26 mouse cellular contexts compared by ENCODE assay signal in genomic region chr2:18967451-18968063, GRCm38 (mm10). TPM values are rescaled to one million over a fixed set of nuclear protein-coding genes. Genes with fewer than 3 reads are reported as not detected.
A peak's percentile ranks its signal among the peaks of the same experiment; 100 is the strongest.
DNase-seq lines count a peak whose midpoint lies in the region; ATAC-seq and TF ChIP-seq lines count a peak whose summit lies in the region.
"Had no signal": no experiment of that assay in that cellular context is flagged by ENCODE, and none has a peak within 500 bp of the region (broad histone marks: within the 10 kb centered on the region; RNA-seq: fewer than 3 reads in every experiment).

No protein-coding gene starts in this region.

- no peak overlapping the region for H3K4me3 ChIP-seq in intestine, embryonic 14.5 days (ENCODE audit: low read depth, low read length)
- no peak overlapping the region for H3K4me3 ChIP-seq in intestine, postnatal 0 days (ENCODE audit: low read depth, low read length)
- H3K4me3 ChIP-seq in forebrain, embryonic 10.5 days = no peak overlapping the region
- H3K4me3 ChIP-seq: embryonic facial prominence, embryonic 10.5 days; embryonic facial prominence, embryonic 15.5 days; forebrain, embryonic 13.5 days; layer of hippocampus, adult 2 months; megakaryocyte, embryonic 14.5 days; midbrain, embryonic 13.5 days had no signal

- no peak for TF ChIP-seq CTCF in intestine, postnatal 0 days (IDR thresholded peaks at IDR 0.05; ENCODE audit: low read depth)

- intact Hi-C loops in heart, postnatal 14 days (cut with DNase I) = no loop called here

- H3K27me3 ChIP-seq in intestine, embryonic 14.5 days (replicated peaks; ENCODE audit: control insufficient read depth, insufficient read depth, low read length) = no peaks in the 10 kb centered on the region
- no peaks in the 10 kb centered on the region for H3K27me3 ChIP-seq in intestine, postnatal 0 days (replicated peaks; ENCODE audit: control insufficient read depth, insufficient read depth, low read length)
- no peaks in the 10 kb centered on the region for H3K27me3 ChIP-seq in forebrain, embryonic 10.5 days (ENCODE audit: poor library complexity, severe bottlenecking)
- H3K27me3 ChIP-seq: embryonic facial prominence, embryonic 15.5 days; forebrain, embryonic 13.5 days; megakaryocyte, embryonic 14.5 days; midbrain, embryonic 13.5 days had no signal

- DNase-seq in intestine, embryonic 14.5 days (ENCODE audit: low spot score) = peak; percentile 16
- DNase-seq in CD4-positive, CD25-positive, alpha-beta regulatory T cell, adult 2 months (ENCODE audit: low read depth, low spot score) = peak; percentile 46
- DNase-seq in thymus, postnatal 14 days = peak; percentile 69
- no peak for DNase-seq in forebrain, embryonic 10.5 days (ENCODE audit: extremely low spot score, low spot score)
- DNase-seq in urinary bladder, postnatal 14 days (ENCODE audit: low spot score) = no peak
- no peak for DNase-seq in heart, postnatal 14 days
- DNase-seq: adrenal gland, adult 8-10 months; cerebellum, adult 8-10 months; gastrocnemius, postnatal 10 days; heart, postnatal 36 days; kidney, adult 2 months; kidney, postnatal 36 days; left cerebral cortex, postnatal 4 days; lung, postnatal 36 days; right cerebral cortex, postnatal 25 days had no signal

- no peak overlapping the region for H3K27ac ChIP-seq in intestine, embryonic 14.5 days (ENCODE audit: low read depth)
- no peak overlapping the region for H3K27ac ChIP-seq in intestine, postnatal 0 days (ENCODE audit: low read depth, low read length)
- H3K27ac ChIP-seq in forebrain, embryonic 10.5 days = no peak overlapping the region
- H3K27ac ChIP-seq: embryonic facial prominence, embryonic 10.5 days; embryonic facial prominence, embryonic 15.5 days; forebrain, embryonic 13.5 days; hindbrain, embryonic 14.5 days; layer of hippocampus, adult 2 months; midbrain, embryonic 13.5 days; stomach, postnatal 0 days had no signal

- H3K9me3 ChIP-seq in intestine, embryonic 14.5 days (ENCODE audit: control insufficient read depth, low read length) = no peaks in the 10 kb centered on the region; the same call in 1 of the 2 replicates
- no peaks in the 10 kb centered on the region for H3K9me3 ChIP-seq in intestine, postnatal 0 days (ENCODE audit: control insufficient read depth)
- peaks cover 3% of the 10 kb centered on the region; the same call in 1 of the 2 replicates for H3K9me3 ChIP-seq in forebrain, embryonic 10.5 days
- H3K9me3 ChIP-seq: embryonic facial prominence, embryonic 10.5 days; midbrain, embryonic 13.5 days had no signal

- 87% methylated on average over 5 of the region's 5 CpGs for WGBS in intestine, embryonic 14.5 days
- 86% methylated on average over 5 of the region's 5 CpGs for WGBS in intestine, postnatal 0 days
- WGBS in forebrain, embryonic 10.5 days = 93% methylated on average over 5 of the region's 5 CpGs

- no peaks in the 10 kb centered on the region for H3K36me3 ChIP-seq in intestine, embryonic 14.5 days (ENCODE audit: control insufficient read depth, insufficient read depth, low read length)
- no peaks in the 10 kb centered on the region for H3K36me3 ChIP-seq in intestine, postnatal 0 days (ENCODE audit: control insufficient read depth, insufficient read depth)
- H3K36me3 ChIP-seq in forebrain, embryonic 10.5 days (replicated peaks) = no peaks in the 10 kb centered on the region; the same call in 1 of the 2 replicates
- H3K36me3 ChIP-seq: embryonic facial prominence, embryonic 10.5 days; embryonic facial prominence, embryonic 15.5 days; midbrain, embryonic 13.5 days had no signal

- H3K9ac ChIP-seq in intestine, embryonic 14.5 days (ENCODE audit: low read length) = no peak overlapping the region
- no peak overlapping the region for H3K9ac ChIP-seq in intestine, postnatal 0 days (ENCODE audit: low read depth, low read length)
- H3K9ac ChIP-seq: embryonic facial prominence, embryonic 15.5 days; forebrain, embryonic 13.5 days; hindbrain, embryonic 14.5 days; midbrain, embryonic 13.5 days had no signal

- ATAC-seq in intestine, embryonic 14.5 days (replicated peaks; ENCODE audit: low FRiP score, low TSS enrichment, low read depth) = no peak
- no peak for ATAC-seq in intestine, postnatal 0 days
- peak; percentile 62 for ATAC-seq in inflammation-experienced regulatory T-cells, adult 6 months
- ATAC-seq: forebrain, embryonic 13.5 days; midbrain, embryonic 13.5 days had no signal

- no peaks in the 10 kb centered on the region; the same call in 1 of the 2 replicates for H3K4me1 ChIP-seq in intestine, embryonic 14.5 days (replicated peaks; ENCODE audit: control insufficient read depth, insufficient read depth, low read length)
- H3K4me1 ChIP-seq in intestine, postnatal 0 days (replicated peaks; ENCODE audit: control insufficient read depth, insufficient read depth, low read length) = no peaks in the 10 kb centered on the region
- peaks cover 10% of the 10 kb centered on the region; the same call in 1 of the 2 replicates for H3K4me1 ChIP-seq in forebrain, embryonic 10.5 days
- H3K4me1 ChIP-seq: forebrain, embryonic 13.5 days; midbrain, embryonic 13.5 days had no signal

- no peak overlapping the region for H3K4me2 ChIP-seq in intestine, embryonic 14.5 days (ENCODE audit: low read length)
- H3K4me2 ChIP-seq in intestine, postnatal 0 days (replicated peaks; ENCODE audit: low read depth) = no peak overlapping the region
- H3K4me2 ChIP-seq: embryonic facial prominence, embryonic 15.5 days; forebrain, embryonic 13.5 days; hindbrain, embryonic 14.5 days; midbrain, embryonic 13.5 days had no signal

RNA-seq across cellular contexts. Expression of gene Pip4k2a, which starts 30.4 kb away (rescaled TPM):
- polyA plus RNA-seq in intestine, embryonic 14.5 days (2014; fragmentation: Nextera tagmentation; extraction: Ambion mirVana) = 10.1 and 10.3 TPM in 2 replicates
- 12.0 and 12.8 TPM in 2 replicates for polyA plus RNA-seq in intestine, postnatal 0 days (2015; fragmentation: Nextera tagmentation; extraction: Ambion mirVana)
- polyA plus RNA-seq in inflammation-experienced regulatory T-cells, adult 6 months (2017; shearing (Covaris generic)) = 10 to 100 TPM; 16.7 to 23.5 (median 18.4) TPM
- 6.6 and 7.5 TPM in 2 replicates for polyA plus RNA-seq in forebrain, embryonic 10.5 days (2016; fragmentation: Nextera tagmentation; extraction: Ambion mirVana)
- 10 to 100 TPM in 1 of 2 experiments, 1 to 10 TPM in 1; 9.0 to 10.3 TPM for total RNA-seq in heart, postnatal 14 days (2021)

RNA-seq across cellular contexts. Expression of gene 4930426L09Rik, which starts 30.6 kb away (rescaled TPM):
- 0.37 and 0.40 TPM in 2 replicates for polyA plus RNA-seq in intestine, embryonic 14.5 days (2014; fragmentation: Nextera tagmentation; extraction: Ambion mirVana)
- 0.27 and 0.47 TPM in 2 replicates for polyA plus RNA-seq in intestine, postnatal 0 days (2015; fragmentation: Nextera tagmentation; extraction: Ambion mirVana)
- polyA plus RNA-seq in inflammation-experienced regulatory T-cells, adult 6 months (2017; shearing (Covaris generic)) = under 1 TPM; 0.33 to 0.99 (median 0.41) TPM
- polyA plus RNA-seq in forebrain, embryonic 10.5 days (2016; fragmentation: Nextera tagmentation; extraction: Ambion mirVana) = 0.14 and 0.31 TPM in 2 replicates
- under 1 TPM in 1 of 2 experiments, not detected in 1; 0.34 TPM for total RNA-seq in heart, postnatal 14 days (2021)
- polyA plus RNA-seq: lung, embryonic 16.5 days had no signal

Comparison
In these comparisons a context has a peak if more than half of its experiments do, and no peak if none do; other contexts are left out.
1. DNase-seq: peak in intestine, embryonic 14.5 days (single experiment), CD4-positive, CD25-positive, alpha-beta regulatory T cell, adult 2 months (single experiment) and thymus, postnatal 14 days (single experiment); none in forebrain, embryonic 10.5 days (single experiment), urinary bladder, postnatal 14 days (single experiment) and heart, postnatal 14 days (0 of 2).